Mouse (Mus musculus): ENCODE data around the gene Pcx.

DNA sequence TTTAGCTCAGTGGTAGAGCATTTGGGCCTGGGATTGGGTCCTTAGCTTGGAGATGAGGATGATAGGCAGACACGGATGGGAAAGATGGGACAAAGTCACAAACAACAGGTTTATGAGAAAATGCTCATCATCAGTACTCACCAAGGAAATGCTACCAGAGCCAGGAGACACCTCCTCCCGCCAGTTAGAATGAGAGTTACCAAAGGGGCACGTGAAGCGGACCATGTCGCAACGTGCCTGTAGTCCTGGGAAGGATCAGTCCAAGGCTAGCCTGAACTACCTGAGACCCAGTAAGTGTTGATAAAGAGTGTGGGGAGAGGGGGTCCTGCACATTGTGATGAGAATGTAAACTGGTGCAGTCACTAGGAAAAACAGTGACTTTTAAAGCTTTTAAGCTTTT, 60.5 kb downstream of the Pcx start:
- no peak for TF ChIP-seq CTCF (IDR thresholded peaks at IDR 0.05)
- TF ChIP-seq POLR2A (IDR thresholded peaks at IDR 0.05; ENCODE audit: insufficient read depth, low read depth, low read length) = no peak
- TF ChIP-seq EP300 (IDR thresholded peaks at IDR 0.05; ENCODE audit: insufficient read depth, low read depth, low read length) = no peak

Data from heart, adult 2 months (tissue).